Mouse (Mus musculus) heart, embryonic 12.5 days (tissue): ENCODE measurements around the gene Ssh2. TPM values are rescaled to one million over a fixed set of nuclear protein-coding genes. Genes with fewer than 3 reads are reported as not detected.
A peak's percentile ranks its signal among the peaks of the same experiment; 100 is the strongest.
"Not testable (repeated sequence)": the region's sequence is repeated elsewhere in the genome, so short reads cannot be mapped to it uniquely, and the experiment has no call there.

Source experiments
- ATAC-seq: fragments of 200-750 bp; cut with Nextera tagmentation; 2 replicates; pipeline ENCODE4 v1.8.0; 2017; ENCODE audit warnings: moderate TSS enrichment, moderate library complexity; ENCODE audit not compliant: insufficient number of reproducible peaks, low FRiP score
- H3K27ac ChIP-seq: fragments of 300-500 bp; sonication (generic); 2 replicates; pipeline ENCODE4 v1.5.1; 2016; ENCODE audit warnings: mild to moderate bottlenecking, moderate library complexity; ENCODE audit not compliant: poor library complexity, severe bottlenecking
- H3K27me3 ChIP-seq: fragments of 300-500 bp; sonication (generic); replicated peaks from 2 replicates; pipeline ENCODE4 v1.6.1; 2016; ENCODE audit warnings: mild to moderate bottlenecking, moderate library complexity
- H3K36me3 ChIP-seq: fragments of 300-500 bp; sonication (generic); 2 replicates; pipeline ENCODE4 v1.6.1; 2016; ENCODE audit warnings: mild to moderate bottlenecking, moderate library complexity
- H3K4me1 ChIP-seq: fragments of 300-500 bp; sonication (generic); replicated peaks from 2 replicates; pipeline ENCODE4 v1.6.1; 2016; ENCODE audit warnings: mild to moderate bottlenecking
- H3K4me2 ChIP-seq: fragments of 300-500 bp; sonication (generic); 2 replicates; pipeline ENCODE4 v1.6.1; 2016; ENCODE audit warnings: mild to moderate bottlenecking, moderate library complexity
- H3K4me3 ChIP-seq: fragments of 300-500 bp; sonication (generic); 2 replicates; pipeline ENCODE4 v1.5.1; 2016; ENCODE audit warnings: mild to moderate bottlenecking
- H3K9ac ChIP-seq: fragments of 300-500 bp; sonication (generic); 2 replicates; pipeline ENCODE4 v1.6.1; 2016; ENCODE audit warnings: mild to moderate bottlenecking, moderate library complexity
- H3K9me3 ChIP-seq: fragments of 300-500 bp; sonication (generic); replicated peaks from 2 replicates; pipeline ENCODE4 v1.6.1; 2016; ENCODE audit warnings: mild to moderate bottlenecking, moderate library complexity
- WGBS: fragments of 180-500 bp; shearing (Covaris S2); methylation state at CpG from one replicate; pipeline ENCODE4 v1.1.7; 2016; 5-methylcytosine and 5-hydroxymethylcytosine counted together
- polyA plus RNA-seq: library from polyadenylated mRNA; unstranded; fragments of >200 nt; fragmentation: Nextera tagmentation; extraction: Ambion mirVana; gene quantifications from 2 replicates; pipeline ENCODE4 v1.2.1, GENCODE M21; 2016

Gene Ssh2
- polyA plus RNA-seq, 1 experiment from 2014 or later, result 29.8 TPM

GRCm38 (mm10) chr11:77371696-77372095 lies 155.6 kb downstream of the Ssh2 start:
- Histone ChIP-seq H3K27ac (peak overlapping the region; percentile 58; the same call in 1 of the 2 replicates), H3K4me3 (no peak overlapping the region), H3K27me3 (no peaks in the 10 kb centered on the region), H3K4me2 (no peak overlapping the region), H3K9me3 (no peaks in the 10 kb centered on the region), H3K4me1 (peaks cover 49% of the 10 kb centered on the region), H3K9ac (no peak overlapping the region), H3K36me3 (no peaks in the 10 kb centered on the region)
- ATAC-seq, result no peak

- H3K4me2 ChIP-seq, result 0 out of 2 replicates have a peak overlapping the region, but pooled peaks have one; percentile 0
- no peaks in the 10 kb centered on the region for H3K36me3 ChIP-seq
- H3K4me1 ChIP-seq, result peaks cover 52% of the 10 kb centered on the region
- 42% methylated on average over 8 of the region's 8 CpGs for WGBS
- H3K9ac ChIP-seq, result no peak overlapping the region
- ATAC-seq, result no peak
- no peak overlapping the region for H3K4me3 ChIP-seq
- H3K9me3 ChIP-seq, result no peaks in the 10 kb centered on the region
- H3K27ac ChIP-seq, result peak overlapping the region; percentile 58; the same call in 1 of the 2 replicates
- no peaks in the 10 kb centered on the region for H3K27me3 ChIP-seq
These were observed 156.3 kb downstream of the Ssh2 start for GRCm38 (mm10) chr11:77372196-77372904.

GRCm38 (mm10) chr11:77378622-77379021 lies 162.5 kb downstream of the Ssh2 start:
- peaks cover 30% of the 10 kb centered on the region for H3K4me1 ChIP-seq
- H3K4me2 ChIP-seq, result no peak overlapping the region
- WGBS, result 85% methylated on average over 2 of the region's 2 CpGs
- H3K27me3 ChIP-seq, result no peaks in the 10 kb centered on the region
- no peak overlapping the region for H3K27ac ChIP-seq
- ATAC-seq, result no peak
- H3K9ac ChIP-seq, result no peak overlapping the region
- H3K9me3 ChIP-seq, result no peaks in the 10 kb centered on the region
- H3K4me3 ChIP-seq, result no peak overlapping the region
- peaks cover 2% of the 10 kb centered on the region; the same call in 1 of the 2 replicates for H3K36me3 ChIP-seq

- H3K9ac ChIP-seq, result no peak overlapping the region
- no peak overlapping the region for H3K4me2 ChIP-seq
- no peak overlapping the region for H3K4me3 ChIP-seq
- WGBS, result 68% methylated on average over 3 of the region's 3 CpGs
- no peak for ATAC-seq
- H3K9me3 ChIP-seq, result no peaks in the 10 kb centered on the region
- H3K27ac ChIP-seq, result peak overlapping the region; percentile 11; the same call in 1 of the 2 replicates
- no peaks in the 10 kb centered on the region for H3K27me3 ChIP-seq
- H3K4me1 ChIP-seq, result peaks cover 46% of the 10 kb centered on the region
- peaks cover 2% of the 10 kb centered on the region; the same call in 1 of the 2 replicates for H3K36me3 ChIP-seq
These were observed 165.1 kb downstream of the Ssh2 start for GRCm38 (mm10) chr11:77381174-77381573.

GRCm38 (mm10) chr11:77384151-77384550 lies 168.1 kb downstream of the Ssh2 start:
- no peak for ATAC-seq
- H3K27me3 ChIP-seq, result no peaks in the 10 kb centered on the region
- peaks cover 2% of the 10 kb centered on the region; the same call in 1 of the 2 replicates for H3K9me3 ChIP-seq
- no peak overlapping the region for H3K9ac ChIP-seq
- WGBS, result 51% methylated on average over 3 of the region's 3 CpGs
- peaks cover 11% of the 10 kb centered on the region for H3K36me3 ChIP-seq
- H3K4me2 ChIP-seq, result no peak overlapping the region
- no peak overlapping the region for H3K4me3 ChIP-seq
- H3K27ac ChIP-seq, result no peak overlapping the region
- peaks cover 34% of the 10 kb centered on the region for H3K4me1 ChIP-seq

- Histone ChIP-seq H3K27me3 (no peaks in the 10 kb centered on the region), H3K27ac (peak overlapping the region; percentile 62), H3K9ac (0 out of 2 replicates have a peak overlapping the region, but pooled peaks have one; percentile 45), H3K4me3 (no peak overlapping the region), H3K9me3 (peaks cover 3% of the 10 kb centered on the region; the same call in 1 of the 2 replicates), H3K4me1 (peaks cover 30% of the 10 kb centered on the region), H3K4me2 (no peak overlapping the region), H3K36me3 (peaks cover 9% of the 10 kb centered on the region)
- WGBS, result 35% methylated on average over 3 of the region's 3 CpGs
- no peak for ATAC-seq
These were observed 169.9 kb downstream of the Ssh2 start for GRCm38 (mm10) chr11:77385706-77386690.

- H3K36me3 ChIP-seq, result peaks cover 13% of the 10 kb centered on the region
- H3K27ac ChIP-seq, H3K4me2 ChIP-seq, ATAC-seq, H3K27me3 ChIP-seq, H3K4me3 ChIP-seq, H3K9me3 ChIP-seq, H3K9ac ChIP-seq: not testable (repeated sequence)
- H3K4me1 ChIP-seq, result peaks cover 24% of the 10 kb centered on the region
- WGBS, result 73% methylated on average over 3 of the region's 3 CpGs
These were observed 172.1 kb downstream of the Ssh2 start for GRCm38 (mm10) chr11:77388197-77388596.

- Histone ChIP-seq H3K27me3 (no peaks in the 10 kb centered on the region), H3K4me3 (no peak overlapping the region), H3K4me1 (no peaks in the 10 kb centered on the region), H3K27ac (no peak overlapping the region), H3K36me3 (peaks cover 56% of the 10 kb centered on the region), H3K4me2 (no peak overlapping the region), H3K9ac (no peak overlapping the region), H3K9me3 (no peaks in the 10 kb centered on the region)
- ATAC-seq, result no peak
- 84% methylated on average over 2 of the region's 2 CpGs for WGBS
These were observed 179.5 kb downstream of the Ssh2 start for GRCm38 (mm10) chr11:77395539-77395938.

GRCm38 (mm10) chr11:77402508-77402907 lies 186.4 kb downstream of the Ssh2 start:
- Histone ChIP-seq H3K4me1 (0 out of 2 replicates have a peak, but pooled peaks cover 2% of the 10 kb centered on the region), H3K36me3 (peaks cover 27% of the 10 kb centered on the region), H3K4me2 (no peak overlapping the region), H3K9ac (no peak overlapping the region), H3K27ac (no peak overlapping the region), H3K27me3 (no peaks in the 10 kb centered on the region), H3K9me3 (no peaks in the 10 kb centered on the region), H3K4me3 (no peak overlapping the region)
- 80% methylated on average over 2 of the region's 2 CpGs for WGBS
- no peak for ATAC-seq

GRCm38 (mm10) chr11:77406329-77406728 lies 190.2 kb downstream of the Ssh2 start:
- Histone ChIP-seq H3K4me3 (no peak overlapping the region), H3K4me1 (0 out of 2 replicates have a peak, but pooled peaks cover 10% of the 10 kb centered on the region), H3K9me3 (no peaks in the 10 kb centered on the region), H3K36me3 (peaks cover 20% of the 10 kb centered on the region), H3K27me3 (no peaks in the 10 kb centered on the region), H3K4me2 (no peak overlapping the region), H3K9ac (no peak overlapping the region), H3K27ac (no peak overlapping the region)
- WGBS, result 87% methylated on average over 2 of the region's 2 CpGs
- ATAC-seq, result no peak

GRCm38 (mm10) chr11:77409879-77410278 lies 193.8 kb downstream of the Ssh2 start:
- H3K27me3 ChIP-seq, result no peaks in the 10 kb centered on the region
- 0 out of 2 replicates have a peak, but pooled peaks cover 7% of the 10 kb centered on the region for H3K4me1 ChIP-seq
- no peak overlapping the region for H3K4me2 ChIP-seq
- H3K9ac ChIP-seq, result no peak overlapping the region
- H3K27ac ChIP-seq, result no peak overlapping the region
- no peaks in the 10 kb centered on the region for H3K9me3 ChIP-seq
- ATAC-seq, result peak; percentile 51; the same call in 1 of the 2 replicates
- H3K36me3 ChIP-seq, result peaks cover 20% of the 10 kb centered on the region
- no peak overlapping the region for H3K4me3 ChIP-seq
- WGBS, result 68% methylated on average over 6 of the region's 6 CpGs
